Mouse (Mus musculus) bone marrow macrophage, adult 2 months (primary cell): ENCODE measurements around the gene Csnk2a2. TPM values are rescaled to one million over a fixed set of nuclear protein-coding genes. Genes with fewer than 3 reads are reported as not detected.

ENCODE experiments used
- H3K27ac ChIP-seq: 2 replicates; pipeline ENCODE4 v1.5.1; 2012; ENCODE audit warnings: low read depth, low read length; ENCODE audit not compliant: insufficient read depth
- H3K4me1 ChIP-seq: 2 replicates; pipeline ENCODE4 v1.6.1; 2012; ENCODE audit warnings: low read length; ENCODE audit not compliant: control insufficient read depth, insufficient read depth
- H3K4me3 ChIP-seq: 2 replicates; pipeline ENCODE4 v1.5.1; 2012; ENCODE audit warnings: mild to moderate bottlenecking, low read length, moderate library complexity; ENCODE audit not compliant: insufficient read depth
- CTCF ChIP-seq: IDR thresholded peaks from 2 replicates; pipeline ENCODE4 v1.5.1; 2012; ENCODE audit warnings: low read depth, mild to moderate bottlenecking, low read length, moderate library complexity
- POLR2A ChIP-seq: IDR thresholded peaks from 2 replicates; pipeline ENCODE4 v1.6.1; 2012; ENCODE audit warnings: mild to moderate bottlenecking, low read depth, low read length, borderline replicate concordance
- polyA plus RNA-seq: library from polyadenylated mRNA; stranded (reverse); fragments of >200 nt; gene quantifications from 2 replicates; pipeline ENCODE4 v1.2.4, GENCODE M21; 2012; ENCODE audit not compliant: missing spikeins, insufficient read depth, insufficient read length

Csnk2a2 gene
- polyA plus RNA-seq, 1 experiment, result 64.5 TPM

DNA sequence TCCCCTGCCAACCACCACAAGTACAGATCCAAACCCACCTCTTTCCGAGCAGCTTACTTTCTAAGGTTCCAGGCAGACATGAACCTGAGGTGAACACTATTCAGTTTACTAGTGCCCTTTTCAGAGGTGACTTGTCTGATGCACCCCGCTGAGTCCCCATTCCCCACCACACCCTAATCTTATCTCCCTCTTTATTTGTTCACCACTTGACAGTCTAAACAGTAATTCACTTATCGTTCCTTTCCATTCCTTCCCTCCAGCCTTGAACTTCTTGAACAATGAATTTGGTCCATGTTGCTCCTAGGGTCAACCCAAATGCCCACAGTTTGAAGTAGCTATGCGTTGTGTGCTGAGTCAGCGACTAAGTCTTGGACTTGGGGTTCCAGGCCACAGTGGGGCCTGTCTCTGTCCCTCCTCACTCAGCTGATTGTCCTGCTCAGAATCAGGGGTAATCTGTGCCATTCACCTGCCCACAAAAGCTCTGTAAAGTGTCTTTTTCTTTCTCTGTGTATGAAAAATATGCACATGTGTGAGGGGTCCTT, 49.6 kb downstream of the Csnk2a2 start:
- H3K4me3 ChIP-seq, result no peak overlapping the region
- H3K27ac ChIP-seq, result no peak overlapping the region
- no peak for TF ChIP-seq CTCF
- no peak for TF ChIP-seq POLR2A
- no peaks in the 10 kb centered on the region for H3K4me1 ChIP-seq

DNA sequence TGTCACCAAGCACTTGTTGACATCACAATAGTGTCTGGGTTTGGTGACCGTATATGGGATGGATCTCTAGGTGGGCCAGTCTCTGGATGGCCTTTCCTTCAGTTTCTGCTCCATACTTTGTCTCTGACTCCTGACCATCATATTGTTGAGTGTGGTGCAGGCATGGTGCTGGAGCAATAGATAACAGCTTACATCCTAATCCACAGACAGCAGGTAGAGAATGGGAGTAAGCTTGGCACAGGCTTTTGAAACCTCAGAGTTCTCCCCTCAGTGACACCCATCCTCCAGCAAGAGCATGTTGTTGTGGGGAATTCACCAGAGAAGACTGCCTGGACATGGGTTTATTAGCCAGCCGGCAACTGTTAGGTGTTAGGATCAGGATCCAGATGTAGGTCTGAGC, 50.4 kb downstream of the Csnk2a2 start:
- Histone ChIP-seq H3K4me3 (no peak overlapping the region), H3K4me1 (no peaks in the 10 kb centered on the region)
- no peak for TF ChIP-seq POLR2A
- TF ChIP-seq CTCF, result no peak

DNA sequence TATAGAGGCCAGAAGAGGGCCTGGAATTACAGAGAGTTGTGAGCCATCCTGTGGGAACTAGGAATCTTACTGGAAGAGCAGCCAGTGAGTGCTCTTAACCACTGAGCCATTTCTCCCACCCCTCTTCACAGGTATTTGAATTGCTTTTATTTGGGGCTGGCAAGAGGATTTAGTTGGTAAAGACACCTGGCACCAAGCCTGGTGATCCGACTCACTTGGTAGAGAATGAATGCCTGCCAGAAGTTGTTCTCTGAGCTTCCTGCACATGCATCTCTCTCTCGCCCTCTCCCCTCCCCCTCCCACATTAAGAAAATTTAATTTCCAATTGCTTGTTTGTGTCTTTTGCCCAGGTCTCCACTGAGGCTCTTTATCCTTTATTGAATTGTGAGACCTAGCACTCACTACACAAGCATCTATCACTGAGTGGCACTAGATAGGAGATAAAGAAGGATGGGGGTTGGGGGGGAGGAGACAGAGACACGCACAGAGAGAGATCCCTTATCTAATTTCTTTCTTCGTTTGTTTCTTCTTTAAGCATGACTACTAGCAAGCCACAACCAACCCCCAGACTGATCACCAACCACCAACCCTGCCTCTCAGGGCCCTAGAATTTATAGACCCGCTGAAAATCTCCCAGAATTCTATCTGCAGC, 52.4 kb downstream of the Csnk2a2 start:
- no peak overlapping the region for H3K4me3 ChIP-seq
- TF ChIP-seq POLR2A (no peak), CTCF (no peak)
- peaks cover 4% of the 10 kb centered on the region for H3K4me1 ChIP-seq
- H3K27ac ChIP-seq, result no peak overlapping the region

More for the DNA sequence above, 50.4 kb downstream of the Csnk2a2 start:
- H3K27ac ChIP-seq, result no peak overlapping the region

DNA sequence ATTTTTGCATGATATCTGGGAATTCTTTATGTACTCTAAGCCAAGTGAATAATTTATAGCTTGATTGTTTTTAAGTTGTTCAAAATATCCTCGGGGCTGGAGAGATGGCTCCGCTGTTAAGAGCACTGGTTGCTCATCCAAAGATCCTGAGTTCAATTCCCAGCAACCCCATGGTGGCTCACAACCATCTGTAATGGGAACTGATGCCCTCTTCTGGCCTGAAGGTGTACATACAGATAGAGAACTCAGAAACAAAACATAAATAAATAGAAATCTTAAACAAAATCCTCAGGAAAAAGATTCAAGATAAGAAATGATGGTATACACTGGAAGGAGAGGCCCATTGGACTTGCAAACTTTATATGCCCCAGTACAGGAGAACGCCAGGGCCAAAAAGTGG, 53.9 kb downstream of the Csnk2a2 start:
- Histone ChIP-seq H3K27ac (no peak overlapping the region), H3K4me3 (no peak overlapping the region), H3K4me1 (peaks cover 11% of the 10 kb centered on the region)
- TF ChIP-seq POLR2A (no peak), CTCF (no peak)

DNA sequence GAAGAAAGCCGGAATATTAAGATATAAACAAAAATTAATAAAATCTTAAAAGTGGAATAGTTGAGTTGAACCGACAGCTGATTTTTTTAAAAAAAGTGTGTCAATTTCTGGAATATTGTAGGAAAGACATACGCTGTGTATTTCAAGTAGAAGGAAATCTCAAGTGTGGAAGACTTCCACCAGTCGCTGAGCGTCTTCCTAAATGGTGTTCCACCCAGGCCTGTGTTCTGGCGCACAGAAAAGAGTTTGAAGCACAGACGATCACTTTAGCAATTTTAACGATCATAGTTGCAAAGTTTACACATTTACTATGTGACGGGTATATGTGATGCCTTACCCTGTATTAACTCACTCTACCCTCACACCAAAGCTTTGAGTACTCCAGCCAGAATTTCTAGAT, 54.4 kb downstream of the Csnk2a2 start:
- peaks cover 12% of the 10 kb centered on the region for H3K4me1 ChIP-seq
- H3K27ac ChIP-seq, result no peak overlapping the region
- no peak overlapping the region for H3K4me3 ChIP-seq
- TF ChIP-seq CTCF, result no peak
- TF ChIP-seq POLR2A, result no peak

DNA sequence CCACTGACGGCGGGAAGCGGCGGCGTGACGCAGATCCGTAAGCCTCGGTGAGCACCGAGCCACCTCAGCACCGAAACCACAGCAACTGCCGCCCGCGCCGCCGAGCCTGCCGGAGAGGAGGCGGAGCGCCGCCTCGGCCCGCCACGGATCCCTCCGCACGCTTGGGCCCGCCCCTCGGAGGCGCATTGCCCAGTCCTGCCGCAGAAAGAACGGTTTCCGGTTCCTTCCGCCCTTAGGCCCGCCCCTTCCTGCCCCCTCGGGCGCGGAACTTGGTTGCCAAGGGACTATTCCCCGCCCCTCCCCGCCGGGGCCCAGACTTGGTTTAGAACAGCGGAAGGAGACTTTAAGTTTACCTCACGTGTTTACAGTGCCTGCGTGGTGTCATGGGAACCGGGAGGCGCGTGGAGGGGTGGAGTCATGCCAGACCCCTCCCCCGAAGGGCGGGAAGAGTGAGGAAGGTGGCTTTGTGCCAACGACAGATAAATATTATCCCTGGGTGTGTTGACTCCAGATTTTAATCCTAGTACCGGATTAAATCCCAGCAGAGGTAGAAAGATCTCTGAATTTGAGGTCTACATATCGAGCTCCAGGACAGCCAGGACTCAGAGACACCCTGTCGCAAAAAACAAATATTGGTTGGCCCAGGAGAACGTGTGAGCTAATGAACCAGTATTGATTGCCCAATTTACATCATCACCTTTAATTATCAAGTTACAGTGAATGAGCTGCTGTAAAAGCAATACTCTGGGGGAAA, 55.0 kb downstream of the Csnk2a2 start, which contains the start of gene Cfap20:
Cfap20 (minus strand) TSS at position 184 of the 754 bp plus-strand sequence.
- no peak for TF ChIP-seq CTCF
- TF ChIP-seq POLR2A, result no peak
- peak within 1 kb of the TSS; percentile 99 for H3K4me3 ChIP-seq
- H3K27ac ChIP-seq, result peak within 1 kb of the TSS; percentile 55
- peaks cover 15% of the 10 kb centered on the region for H3K4me1 ChIP-seq

DNA sequence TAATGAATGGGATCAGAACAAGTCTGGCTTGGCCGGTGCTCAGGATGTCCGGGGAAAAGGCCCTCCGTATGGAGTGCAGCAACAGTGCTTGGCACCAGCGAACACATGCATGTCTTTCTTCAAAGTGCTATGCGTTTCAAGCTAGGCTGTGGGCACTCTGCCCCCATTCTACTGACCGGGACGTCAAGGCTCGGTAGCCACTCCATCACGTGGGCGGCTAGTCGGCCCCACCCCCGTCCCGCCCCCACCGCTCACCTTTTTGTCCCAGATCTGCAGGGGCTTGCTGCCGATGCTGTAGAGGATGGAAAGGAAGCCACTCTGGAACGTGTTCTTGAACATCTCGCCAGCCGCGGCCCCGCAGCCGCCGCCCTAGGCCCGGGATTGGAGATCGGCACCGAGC, 55.6 kb downstream of the Csnk2a2 start:
- TF ChIP-seq POLR2A (no peak), CTCF (no peak)
- H3K4me1 ChIP-seq, result peaks cover 19% of the 10 kb centered on the region
- peak overlapping the region; percentile 55 for H3K27ac ChIP-seq
- H3K4me3 ChIP-seq, result peak overlapping the region; percentile 99

DNA sequence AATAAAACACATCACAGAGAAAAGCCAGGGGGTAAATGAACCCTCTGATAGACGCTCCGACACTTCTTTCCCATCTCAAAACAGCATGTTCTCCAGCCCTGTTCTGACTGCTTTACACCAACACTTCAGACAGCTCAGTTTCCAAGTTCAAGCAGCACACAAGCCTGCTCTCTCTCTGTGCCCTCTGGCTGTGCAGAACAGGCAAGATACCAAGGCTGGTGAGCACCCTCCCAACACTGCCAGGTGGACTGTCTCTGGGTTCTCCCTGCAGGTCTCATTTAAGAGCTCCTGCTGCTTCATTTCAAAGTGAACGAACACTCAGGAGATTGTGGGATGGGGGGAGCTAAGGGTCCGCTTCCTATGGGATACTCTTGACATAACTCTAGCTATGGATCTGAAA, 56.7 kb downstream of the Csnk2a2 start:
- H3K27ac ChIP-seq, result no peak overlapping the region
- TF ChIP-seq CTCF, result no peak
- no peak for TF ChIP-seq POLR2A

DNA sequence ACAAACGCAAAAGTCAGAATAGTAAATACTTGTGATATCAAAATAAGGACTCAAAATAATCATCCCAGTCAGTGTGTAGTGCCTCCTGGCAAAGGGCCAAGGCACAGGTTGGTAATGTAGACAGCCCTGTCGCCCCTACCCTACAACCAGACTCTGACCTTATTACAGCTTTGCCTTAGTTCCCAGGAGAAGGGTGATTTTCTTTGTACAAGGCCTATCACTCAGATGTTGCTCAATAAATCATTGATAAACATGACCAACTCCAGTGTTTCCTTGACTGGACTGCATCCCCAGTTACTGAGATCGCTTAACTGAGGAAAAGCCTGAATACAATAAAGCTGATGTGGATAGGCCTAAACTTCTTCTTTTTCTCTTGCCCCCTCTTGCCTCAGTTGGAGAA, 57.4 kb downstream of the Csnk2a2 start:
- Histone ChIP-seq H3K27ac (no peak overlapping the region), H3K4me1 (peaks cover 29% of the 10 kb centered on the region), H3K4me3 (no peak overlapping the region)
- TF ChIP-seq POLR2A (no peak), CTCF (no peak)

More for the DNA sequence above, 56.7 kb downstream of the Csnk2a2 start:
- Histone ChIP-seq H3K4me3 (peak overlapping the region; percentile 99), H3K4me1 (peaks cover 26% of the 10 kb centered on the region)

DNA sequence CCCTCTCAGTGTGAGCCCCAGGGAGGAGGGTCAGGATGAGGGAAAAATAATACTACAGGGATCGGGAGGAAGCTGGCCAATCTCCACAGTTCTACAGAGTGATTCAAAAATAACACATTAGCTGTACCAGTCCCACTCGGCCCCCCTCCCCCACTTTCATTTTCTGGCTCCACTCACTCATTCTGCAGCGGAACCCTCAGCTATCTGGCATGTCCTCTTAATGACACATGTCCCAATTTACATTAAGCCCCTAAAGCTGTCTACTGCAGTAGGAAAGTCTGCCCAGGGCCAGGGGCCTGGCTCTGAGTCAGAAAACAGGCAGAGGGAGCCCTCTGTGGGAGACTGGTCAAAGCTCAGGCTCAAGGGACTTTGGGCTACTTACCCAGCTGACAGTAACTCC, 59.9 kb downstream of the Csnk2a2 start:
- peaks cover 40% of the 10 kb centered on the region for H3K4me1 ChIP-seq
- H3K27ac ChIP-seq, result no peak overlapping the region
- no peak for TF ChIP-seq POLR2A
- no peak for TF ChIP-seq CTCF
- no peak overlapping the region for H3K4me3 ChIP-seq
